Mouse (Mus musculus): Measurements from ENCODE around the gene Wdhd1. TPM values are rescaled to one million over a fixed set of nuclear protein-coding genes. Genes with fewer than 3 reads are reported as not detected.

Gene Wdhd1
- total RNA-seq, 2 experiments from 2014 or later = 4.8 to 5.6 TPM

Other genes starting within 250 kb of the Wdhd1 start
- gene Gch1, start 87.4 kb downstream of the Wdhd1 start, total RNA-seq (2021) = 1 to 10 TPM; 1.1 to 1.4 TPM
- gene Socs4, start 74 bp upstream of the Wdhd1 start, total RNA-seq (2021) = 10 to 100 TPM; 11.0 to 11.2 TPM
- 10 to 100 TPM; 53.0 to 55.6 TPM for gene Mapk1ip1l, start 21.4 kb upstream of the Wdhd1 start, total RNA-seq (2021)
- gene Lgals3, start 90.9 kb upstream of the Wdhd1 start, total RNA-seq (2021) = 1 to 10 TPM in 1 of 2 experiments, not detected in 1; 2.4 TPM
- under 1 TPM in 1 of 2 experiments, not detected in 1; 0.25 TPM for gene Dlgap5, start 141.6 kb upstream of the Wdhd1 start, total RNA-seq (2021)
- gene Fbxo34, start 173.6 kb upstream of the Wdhd1 start, total RNA-seq (2021) = 100 to 1,000 TPM in 1 of 2 experiments, 10 to 100 TPM in 1; 97.0 to 104 TPM

All from left cerebral cortex, postnatal 25 days (tissue).